Mouse (Mus musculus) ES-Bruce4 (cell line): ENCODE data around the gene Fcgrt.

Experiments
- CTCF ChIP-seq: IDR thresholded peaks from one replicate; pipeline ENCODE4 v1.8.1; 2011; ENCODE audit warnings: low read depth, low read length
- POLR2A ChIP-seq: IDR thresholded peaks from one replicate; pipeline ENCODE4 v1.8.1; 2011; ENCODE audit warnings: low read length; ENCODE audit not compliant: insufficient read depth

GRCm38 (mm10) chr7:45126844-45127699 lies 23.4 kb upstream of the Fcgrt start:
- no peak for TF ChIP-seq CTCF
- no peak for TF ChIP-seq POLR2A
